Mouse (Mus musculus) cerebral cortex, adult 2 months (tissue): Measurements from ENCODE around the gene Smco4.

Source experiments
- WGBS: fragments of 180-500 bp; shearing (Covaris S2); methylation state at CpG from one replicate; pipeline ENCODE4 v1.1.7; 2018; 5-methylcytosine and 5-hydroxymethylcytosine counted together

Smco4 gene

GRCm38 (mm10) chr9:15507431-15507875, 14.2 kb downstream of the Smco4 start:
- WGBS = 22% methylated on average over 4 of the region's 4 CpGs

DNA sequence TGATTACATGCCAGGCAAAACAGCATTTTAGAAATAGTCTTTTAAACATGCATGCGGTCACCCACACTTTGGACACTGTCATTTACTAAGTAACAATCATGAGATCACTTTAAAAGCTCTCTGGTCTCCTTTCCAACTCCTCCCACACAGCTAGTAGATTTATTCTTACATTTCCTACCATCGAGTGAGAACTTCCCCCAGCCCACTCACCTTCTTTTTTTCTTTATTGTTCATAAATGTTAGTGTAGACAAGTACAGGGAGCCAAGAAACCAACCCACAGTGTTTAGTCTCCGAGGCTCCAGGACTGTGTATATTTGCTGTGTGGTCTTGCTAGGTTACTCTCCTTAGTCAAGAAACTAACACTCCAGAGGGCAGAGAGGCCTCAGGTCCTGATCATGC, 16.1 kb downstream of the Smco4 start:
- WGBS = 42% methylated on average over 3 of the region's 3 CpGs

- 43% methylated on average over 3 of the region's 3 CpGs for WGBS
Measured at GRCm38 (mm10) chr9:15510557-15511310, 17.5 kb downstream of the Smco4 start.

DNA sequence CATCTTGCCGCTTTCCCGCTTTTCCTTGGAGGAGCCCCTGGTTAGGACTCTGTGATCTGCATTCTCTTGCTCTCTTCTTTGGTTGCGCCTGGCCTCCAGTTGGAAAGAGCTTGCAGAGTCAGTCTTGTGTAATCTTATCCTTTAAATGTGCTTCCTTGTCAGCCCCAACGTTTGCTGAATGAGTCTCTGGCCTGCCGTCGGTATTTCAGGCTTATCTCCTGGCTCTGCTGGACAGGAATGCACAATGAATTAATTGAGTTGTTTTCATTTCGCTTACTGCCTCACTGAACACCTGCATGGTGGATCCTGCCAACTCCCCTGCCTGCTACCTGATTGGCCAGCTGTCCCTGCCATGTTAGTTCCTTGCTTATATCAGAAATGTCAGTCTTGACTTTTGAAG, 19.7 kb downstream of the Smco4 start:
- 80% methylated on average over 7 of the region's 7 CpGs for WGBS

GRCm38 (mm10) chr9:15516007-15516406, 22.8 kb downstream of the Smco4 start:
- WGBS = 92% methylated on average over 2 of the region's 2 CpGs

DNA sequence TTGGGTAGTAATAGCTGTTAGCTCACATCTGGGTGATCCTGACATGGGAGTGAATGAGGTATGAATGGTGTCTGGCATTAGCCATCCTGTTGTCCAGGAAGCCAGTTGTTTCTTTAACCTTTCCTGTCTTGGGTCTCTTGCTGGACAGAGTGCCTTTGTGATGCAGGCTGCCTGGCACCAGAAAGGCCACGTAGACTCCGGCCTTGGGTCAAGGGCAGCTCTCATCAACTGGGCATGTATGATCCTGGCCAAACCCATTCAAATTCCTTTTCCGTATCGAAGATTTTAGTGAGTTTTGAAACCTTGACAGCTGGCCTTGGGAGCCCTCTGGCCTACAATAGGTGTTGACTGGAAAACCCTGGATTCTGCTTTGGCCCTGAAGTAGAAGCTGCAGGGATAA, 24.7 kb downstream of the Smco4 start:
- 88% methylated on average over 4 of the region's 4 CpGs for WGBS

DNA sequence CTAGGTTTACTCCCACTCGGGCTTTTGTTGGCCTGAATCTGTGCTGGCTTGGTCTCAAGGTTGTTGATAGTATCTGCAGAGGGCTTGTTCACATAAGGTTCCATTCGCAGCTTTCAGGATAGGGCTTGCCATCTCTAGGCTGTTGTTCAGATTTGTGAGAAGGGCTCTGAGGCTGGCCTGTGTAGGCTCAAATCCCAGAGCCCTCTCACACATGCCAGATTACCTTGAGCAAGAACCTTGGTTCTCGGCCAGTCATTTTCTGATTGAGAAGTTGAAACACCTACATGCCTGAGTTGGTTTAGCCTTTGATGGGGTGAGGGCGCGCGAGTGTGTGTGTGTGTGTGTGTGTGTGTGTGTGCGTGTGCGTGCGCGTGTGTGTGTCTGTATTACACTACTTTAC, 29.1 kb downstream of the Smco4 start:
- 88% methylated on average over 10 of the region's 10 CpGs for WGBS

DNA sequence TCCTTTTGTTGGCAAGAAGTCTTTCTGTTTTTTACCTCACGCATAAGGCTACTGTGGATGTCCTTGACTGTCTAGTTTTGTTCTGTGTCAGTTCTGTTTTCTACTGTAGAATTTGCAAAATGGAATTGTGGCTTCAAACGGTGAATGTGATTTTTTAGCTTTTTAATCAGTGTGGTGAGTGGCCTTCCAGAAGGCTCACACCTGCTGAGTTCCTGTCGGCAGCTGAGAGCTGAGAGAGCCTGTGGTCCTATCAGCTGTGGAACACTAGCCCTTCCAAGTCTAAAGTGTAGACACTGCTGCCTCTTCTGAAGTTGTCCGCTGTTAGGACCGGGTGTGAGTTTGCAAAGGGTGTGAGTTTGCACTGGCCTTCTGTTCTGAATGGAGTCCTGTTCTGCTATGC, 29.7 kb downstream of the Smco4 start:
- WGBS = 77% methylated on average over 5 of the region's 5 CpGs

GRCm38 (mm10) chr9:15523646-15524045, 30.4 kb downstream of the Smco4 start:
- WGBS = 90% methylated on average over 6 of the region's 6 CpGs

GRCm38 (mm10) chr9:15525246-15525645, 32.0 kb downstream of the Smco4 start:
- WGBS = 77% methylated on average over 8 of the region's 8 CpGs

- 68% methylated on average over 7 of the region's 7 CpGs for WGBS
Measured at GRCm38 (mm10) chr9:15526539-15526938, 33.3 kb downstream of the Smco4 start.

DNA sequence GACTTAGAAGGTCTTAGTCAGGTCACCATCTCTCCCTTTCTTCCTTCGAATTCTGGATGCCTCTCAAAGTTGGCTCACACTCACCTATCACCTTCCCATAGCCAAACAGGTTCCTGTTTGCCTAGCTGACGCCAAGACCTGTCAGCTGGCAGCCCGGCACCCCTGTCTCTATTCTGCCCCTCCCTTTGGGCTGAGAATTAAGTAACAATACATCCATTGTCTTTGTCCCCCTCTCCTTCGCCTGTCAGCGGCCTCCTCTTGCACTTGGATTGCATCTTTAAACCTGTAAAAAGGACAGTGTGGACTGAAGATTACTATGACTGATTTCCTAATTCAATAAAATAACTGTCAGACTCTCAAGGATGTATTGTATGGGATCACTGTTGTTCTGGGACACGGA, 34.6 kb downstream of the Smco4 start:
- 72% methylated on average over 6 of the region's 6 CpGs for WGBS

DNA sequence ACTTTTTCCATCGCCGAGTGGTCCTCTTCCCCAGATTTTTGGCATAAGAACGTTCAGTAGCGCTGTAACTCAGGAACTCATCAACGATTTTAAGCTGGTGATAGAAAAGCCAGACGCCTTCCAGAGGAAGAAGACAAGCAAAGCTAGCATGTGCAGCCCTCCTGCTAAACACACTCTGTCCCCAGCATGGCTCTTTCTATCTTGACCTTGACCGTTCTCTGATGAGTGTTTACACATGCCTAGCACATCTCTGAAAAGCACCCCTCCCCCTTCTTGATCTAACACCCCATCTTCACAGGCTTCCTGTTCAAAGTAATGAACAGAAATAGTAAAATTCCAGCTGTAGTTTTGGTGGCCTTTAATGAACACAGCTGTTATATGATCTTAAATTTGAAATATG, 35.1 kb downstream of the Smco4 start:
- WGBS = 89% methylated on average over 7 of the region's 7 CpGs

GRCm38 (mm10) chr9:15529275-15529964, 36.2 kb downstream of the Smco4 start:
- WGBS = 71% methylated on average over 8 of the region's 8 CpGs

DNA sequence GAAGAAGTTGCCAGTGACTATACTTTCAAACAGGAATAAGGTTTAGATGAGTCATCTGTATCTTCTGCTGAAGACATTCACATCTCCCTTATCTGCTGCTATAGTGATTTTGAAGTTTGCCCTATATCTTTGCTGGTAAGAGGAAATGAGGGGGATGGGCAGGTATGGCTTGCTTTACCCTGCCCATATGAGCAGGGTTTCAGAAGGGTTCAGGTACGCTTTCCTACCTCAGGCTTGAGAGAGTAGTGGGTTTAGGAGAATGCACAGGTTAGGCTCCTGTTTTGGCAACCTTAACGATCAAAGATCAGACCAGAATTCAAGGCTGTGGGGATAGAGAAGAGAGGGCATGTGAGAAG, 36.7 kb downstream of the Smco4 start:
- 94% methylated on average over 2 of the region's 2 CpGs for WGBS

GRCm38 (mm10) chr9:15531204-15531603, 38.0 kb downstream of the Smco4 start:
- 96% methylated on average over 5 of the region's 5 CpGs for WGBS

- 83% methylated on average over 11 of the region's 11 CpGs for WGBS
Measured at GRCm38 (mm10) chr9:15533336-15534070, 40.3 kb downstream of the Smco4 start.

DNA sequence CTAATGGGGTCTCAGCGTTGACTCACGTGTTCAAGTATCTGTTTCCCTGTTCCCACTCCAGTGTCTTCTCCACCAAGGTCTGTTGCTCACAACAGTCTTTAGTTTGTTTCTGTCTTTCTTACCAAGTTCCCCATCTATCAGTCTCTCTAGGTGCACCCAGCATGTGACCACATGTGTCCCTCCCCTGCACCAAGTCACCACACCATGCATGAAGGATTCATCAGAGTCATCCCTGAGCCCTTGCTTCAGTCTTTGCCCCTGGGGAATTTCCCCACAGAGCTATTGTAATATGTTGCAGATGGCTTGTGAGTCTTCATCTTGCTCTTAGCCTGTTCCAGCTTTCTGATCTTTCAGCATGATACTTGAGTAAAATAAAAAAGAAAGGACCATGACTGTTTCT, 40.9 kb downstream of the Smco4 start:
- 93% methylated on average over 2 of the region's 2 CpGs for WGBS

DNA sequence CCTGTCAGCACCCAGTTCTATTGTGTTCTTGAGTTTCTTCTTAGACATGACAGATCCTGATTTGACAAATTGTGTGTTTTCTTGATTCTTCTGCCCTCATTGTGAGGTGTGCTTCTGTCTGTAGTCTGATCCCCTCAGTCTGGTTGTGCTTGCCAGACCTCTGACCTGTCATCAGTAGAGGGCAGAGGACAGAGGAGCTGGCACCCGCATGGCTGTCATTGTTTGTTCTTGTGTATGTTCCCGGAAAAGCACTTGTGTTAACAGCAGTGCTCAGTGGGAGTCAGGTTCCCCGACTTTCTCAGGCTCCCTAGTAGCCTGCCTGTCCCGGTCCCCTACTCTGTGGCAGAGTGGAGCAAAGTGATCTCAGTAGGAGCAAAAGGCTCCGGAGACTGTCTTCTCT, 42.2 kb downstream of the Smco4 start:
- 57% methylated on average over 5 of the region's 5 CpGs for WGBS

GRCm38 (mm10) chr9:15536861-15537426, 43.7 kb downstream of the Smco4 start:
- 94% methylated on average over 5 of the region's 5 CpGs for WGBS

GRCm38 (mm10) chr9:15537455-15538048, 44.3 kb downstream of the Smco4 start:
- WGBS = 96% methylated on average over 3 of the region's 3 CpGs

DNA sequence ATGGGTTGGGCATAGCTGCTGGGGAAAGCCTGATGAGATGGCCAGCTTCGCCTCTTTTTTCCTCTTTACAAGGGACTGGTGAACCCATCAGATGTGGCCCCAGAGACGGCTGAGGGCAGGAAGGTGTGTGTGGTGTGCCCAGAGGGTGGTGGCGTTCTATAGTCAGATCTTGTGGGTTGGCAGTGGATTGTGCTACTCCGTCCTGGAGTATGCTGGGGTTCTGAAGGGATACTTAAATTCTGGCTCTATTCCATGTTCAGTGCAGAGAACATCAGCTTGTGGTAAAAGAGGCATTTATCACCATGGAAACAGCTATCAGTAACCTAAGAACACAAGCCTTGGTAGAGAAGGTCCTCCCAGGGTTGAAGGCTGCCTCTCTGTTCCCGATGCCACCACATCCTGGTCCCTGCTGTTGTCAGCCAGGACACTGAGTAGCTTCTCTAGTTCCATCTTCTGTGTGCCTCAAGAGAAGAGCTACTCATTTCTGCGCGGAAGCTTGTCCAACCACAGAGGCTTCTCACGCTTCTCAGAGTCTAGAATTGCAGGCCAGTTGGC, 45.8 kb downstream of the Smco4 start:
- WGBS = 78% methylated on average over 8 of the region's 8 CpGs
